Mouse (Mus musculus) lung, adult 2 months (tissue): Measurements from ENCODE around the gene Zc3h12c.

Experiments used
- CTCF ChIP-seq: fragments of 200-500 bp; IDR thresholded peaks from 2 replicates; pipeline ENCODE4 v1.5.1; 2011; ENCODE audit warnings: mild to moderate bottlenecking, low read length, control low read depth; ENCODE audit not compliant: insufficient read depth
- POLR2A ChIP-seq: fragments of 200-500 bp; IDR thresholded peaks from 2 replicates; pipeline ENCODE4 v1.6.1; 2011; ENCODE audit warnings: low read depth, mild to moderate bottlenecking, control low read depth, low read length, borderline replicate concordance; ENCODE audit errors: extremely low read depth

DNA sequence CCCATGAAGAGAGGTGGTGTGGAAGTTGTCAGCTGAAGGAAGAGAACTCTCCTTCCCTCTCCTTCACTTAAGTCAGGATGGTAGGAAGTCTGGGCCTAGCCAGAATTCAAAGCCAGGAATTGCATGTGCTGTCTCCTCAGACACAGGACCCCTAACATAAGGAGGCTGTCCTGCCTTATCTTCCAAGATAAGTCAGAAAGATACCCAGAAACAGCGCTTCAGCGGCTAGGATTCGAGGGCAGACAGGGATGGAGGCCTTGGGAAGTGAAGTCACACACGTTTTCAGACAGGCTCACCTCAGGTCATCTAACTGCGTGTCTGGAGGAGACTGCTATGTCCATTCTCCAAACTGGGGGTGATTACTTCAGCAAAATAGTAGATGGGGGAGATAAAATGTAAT lies 74.4 kb downstream of the Zc3h12c start:
- no peak for TF ChIP-seq POLR2A
- TF ChIP-seq CTCF = no peak
